In the genomic region with DNA sequence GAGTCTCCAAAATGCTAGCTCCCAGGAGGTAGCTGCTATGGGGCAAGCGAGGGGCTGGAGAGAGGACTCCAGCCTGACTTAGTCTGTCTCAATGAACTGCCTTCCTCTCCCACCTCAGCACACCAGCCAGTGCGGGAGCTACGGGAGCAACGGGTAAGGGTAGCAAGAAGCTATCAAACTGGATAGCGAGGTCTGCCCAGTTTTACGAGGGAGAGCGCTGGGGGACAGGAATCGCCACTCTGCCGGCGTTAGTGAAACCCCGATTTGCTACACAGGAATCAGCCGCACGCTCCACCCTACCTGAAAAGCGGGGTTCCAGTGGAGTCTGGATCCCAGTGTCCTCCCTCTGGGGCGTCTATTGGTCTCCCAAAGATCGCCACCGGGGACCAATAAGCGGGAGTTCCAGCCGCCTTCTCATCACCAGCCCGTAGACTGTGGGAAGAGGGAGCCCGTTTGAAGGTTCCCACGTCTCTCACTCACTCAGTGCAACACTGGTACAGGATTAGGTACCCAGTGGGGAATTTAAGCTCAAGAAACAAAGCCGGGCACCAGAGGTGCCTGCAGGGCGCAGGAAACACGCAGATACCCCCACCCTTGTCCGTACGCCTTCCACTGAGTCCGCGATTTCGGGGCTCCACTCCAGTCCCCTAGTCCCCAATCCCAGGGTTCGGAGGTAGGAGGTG, we compare ENCODE assay signal across 8 mouse cellular contexts. TPM values are rescaled to one million over a fixed set of nuclear protein-coding genes. Genes with fewer than 3 reads are reported as not detected.
DNase-seq lines count a peak whose midpoint lies in the region; ATAC-seq and TF ChIP-seq lines count a peak whose summit lies in the region.

No protein-coding gene starts in this region.

- H3K4me3 ChIP-seq in kidney, embryonic 15.5 days (replicated peaks): peak overlapping the region; percentile 54
- H3K4me3 ChIP-seq in brown adipose tissue, adult 24 weeks (ENCODE audit: insufficient read depth, low read depth, low read length): peak overlapping the region; percentile 19; the same call in 1 of the 2 replicates
- peak overlapping the region; percentile 45 for H3K4me3 ChIP-seq in forebrain, postnatal 0 days (ENCODE audit: low read depth, low read length)
- H3K4me3 ChIP-seq in liver, embryonic 12.5 days: peak overlapping the region; percentile 50
- peak overlapping the region; percentile 53 for H3K4me3 ChIP-seq in stomach, embryonic 16.5 days (replicated peaks; ENCODE audit: low read length)

- no peaks in the 10 kb centered on the region for H3K9me3 ChIP-seq in kidney, embryonic 15.5 days (replicated peaks)
- H3K9me3 ChIP-seq in forebrain, postnatal 0 days (ENCODE audit: low read length): no peaks in the 10 kb centered on the region
- no peaks in the 10 kb centered on the region for H3K9me3 ChIP-seq in liver, embryonic 12.5 days (replicated peaks)
- no peaks in the 10 kb centered on the region for H3K9me3 ChIP-seq in stomach, embryonic 16.5 days (replicated peaks; ENCODE audit: control insufficient read depth, low read length)

- 1% methylated on average over 31 of the region's 31 CpGs for WGBS in kidney, embryonic 15.5 days
- WGBS in forebrain, postnatal 0 days: 1% methylated on average over 31 of the region's 31 CpGs
- WGBS in liver, embryonic 12.5 days (ENCODE audit: insufficient replicate concordance): 2% methylated on average over 31 of the region's 31 CpGs
- under 1% methylated on average over 31 of the region's 31 CpGs for WGBS in stomach, embryonic 16.5 days

- ATAC-seq in kidney, embryonic 15.5 days (replicated peaks; ENCODE audit: low FRiP score): peak; percentile 47
- peak; percentile 72 for ATAC-seq in forebrain, postnatal 0 days
- no peak for ATAC-seq in liver, embryonic 12.5 days
- ATAC-seq in stomach, embryonic 16.5 days (ENCODE audit: insufficient read depth, low FRiP score): no peak

- no peaks in the 10 kb centered on the region for H3K36me3 ChIP-seq in kidney, embryonic 15.5 days
- no peaks in the 10 kb centered on the region for H3K36me3 ChIP-seq in forebrain, postnatal 0 days (ENCODE audit: insufficient read depth)
- H3K36me3 ChIP-seq in liver, embryonic 12.5 days: no peaks in the 10 kb centered on the region
- no peaks in the 10 kb centered on the region for H3K36me3 ChIP-seq in stomach, embryonic 16.5 days (ENCODE audit: control insufficient read depth, insufficient read depth, low read length)

- no peak for DNase-seq in kidney, postnatal 36 days
- peak; percentile 41 for DNase-seq in forebrain, postnatal 0 days
- DNase-seq in gastrocnemius, postnatal 4 days (ENCODE audit: low spot score in 2 of 2): no peak
- no peak for DNase-seq in thymus, postnatal 0 days (ENCODE audit: low spot score)

- peak overlapping the region; percentile 38; the same call in 1 of the 2 replicates for H3K9ac ChIP-seq in kidney, embryonic 15.5 days
- peak overlapping the region; percentile 52 for H3K9ac ChIP-seq in forebrain, postnatal 0 days
- no peak overlapping the region for H3K9ac ChIP-seq in liver, embryonic 12.5 days
- peak overlapping the region; percentile 55 for H3K9ac ChIP-seq in stomach, embryonic 16.5 days (ENCODE audit: low read length)

- H3K27ac ChIP-seq in kidney, embryonic 15.5 days: no peak overlapping the region
- H3K27ac ChIP-seq in brown adipose tissue, adult 24 weeks (replicated peaks; ENCODE audit: low read depth, low read length): no peak overlapping the region
- peak overlapping the region; percentile 45; the same call in 1 of the 2 replicates for H3K27ac ChIP-seq in forebrain, postnatal 0 days (ENCODE audit: low read depth, low read length)
- no peak overlapping the region for H3K27ac ChIP-seq in liver, embryonic 12.5 days
- H3K27ac ChIP-seq in stomach, embryonic 16.5 days (ENCODE audit: low read length): no peak overlapping the region

- H3K27me3 ChIP-seq in kidney, embryonic 15.5 days: peaks cover 30% of the 10 kb centered on the region
- H3K27me3 ChIP-seq in forebrain, postnatal 0 days (ENCODE audit: insufficient read depth, low read length): no peaks in the 10 kb centered on the region; the same call in 1 of the 2 replicates
- peaks cover 66% of the 10 kb centered on the region for H3K27me3 ChIP-seq in liver, embryonic 12.5 days (replicated peaks)
- H3K27me3 ChIP-seq in stomach, embryonic 16.5 days (ENCODE audit: control insufficient read depth, insufficient read depth, low read length): peaks cover 12% of the 10 kb centered on the region

- peak overlapping the region; percentile 98 for H3K4me2 ChIP-seq in kidney, embryonic 15.5 days
- peak overlapping the region; percentile 88 for H3K4me2 ChIP-seq in forebrain, postnatal 0 days (ENCODE audit: low read depth)
- H3K4me2 ChIP-seq in liver, embryonic 12.5 days: peak overlapping the region; percentile 68
- peak overlapping the region; percentile 96 for H3K4me2 ChIP-seq in stomach, embryonic 16.5 days (ENCODE audit: low read depth, low read length)

- peaks cover 15% of the 10 kb centered on the region for H3K4me1 ChIP-seq in kidney, embryonic 15.5 days
- H3K4me1 ChIP-seq in brown adipose tissue, adult 24 weeks (ENCODE audit: control insufficient read depth, insufficient read depth, insufficient read length, low read length): peaks cover 6% of the 10 kb centered on the region
- H3K4me1 ChIP-seq in forebrain, postnatal 0 days (ENCODE audit: insufficient read depth): 0 out of 2 replicates have a peak, but pooled peaks cover 3% of the 10 kb centered on the region
- H3K4me1 ChIP-seq in liver, embryonic 12.5 days: no peaks in the 10 kb centered on the region
- peaks cover 7% of the 10 kb centered on the region; the same call in 1 of the 2 replicates for H3K4me1 ChIP-seq in stomach, embryonic 16.5 days (ENCODE audit: control insufficient read depth, insufficient read depth, low read length)

- no peak for TF ChIP-seq CTCF in forebrain, postnatal 0 days (IDR thresholded peaks at IDR 0.05; ENCODE audit: low read depth)

RNA-seq across cellular contexts. Expression of a gene that starts 0.6 kb away (rescaled TPM):
- 0.17 and 0.67 TPM in 2 replicates for polyA plus RNA-seq in kidney, embryonic 15.5 days (2015; fragmentation: Nextera tagmentation; extraction: Ambion mirVana)
- polyA plus RNA-seq in brown adipose tissue, adult 24 weeks (2012; ENCODE audit: insufficient read depth, insufficient read length, missing spikeins): not detected in 2 replicates
- 28.5 and 47.7 TPM in 2 replicates for total RNA-seq in forebrain, postnatal 0 days (2014; rRNA removed)
- polyA plus RNA-seq in forebrain, postnatal 0 days (2015; fragmentation: Nextera tagmentation; extraction: Ambion mirVana): 9.0 and 14.0 TPM in 2 replicates
- 0.66 and 1.5 TPM in 2 replicates for polyA plus RNA-seq in liver, embryonic 12.5 days (2016; fragmentation: Nextera tagmentation; extraction: Ambion mirVana)
- polyA plus RNA-seq in stomach, embryonic 16.5 days (2015; fragmentation: Nextera tagmentation; extraction: Ambion mirVana): 0.23 and 0.35 TPM in 2 replicates
- total RNA-seq in gastrocnemius, postnatal 4 days (2021): not detected
- polyA plus RNA-seq in thymus, postnatal 0 days (2015; fragmentation: Nextera tagmentation; extraction: Ambion mirVana): 2.6 and 4.7 TPM in 2 replicates

Comparison
In these comparisons a context has a peak if more than half of its experiments do, and no peak if none do; other contexts are left out.
1. ATAC-seq: peak in kidney, embryonic 15.5 days (single experiment) and forebrain, postnatal 0 days (single experiment); none in liver, embryonic 12.5 days (single experiment) and stomach, embryonic 16.5 days (single experiment).
2. Peak in every context shown above with its lines, with median percentiles within 50 percentile points of each other: H3K4me2 ChIP-seq and H3K4me3 ChIP-seq.